Mouse (Mus musculus) midbrain, embryonic 15.5 days (tissue): ENCODE measurements at regions not wholly inside any gene's neighbourhood (a gene's known extent, or its start where the extent isn't known, plus 50 kb on each side); places are given as distances from the start of the nearest gene placed in this dataset.

Source experiments
- ATAC-seq: fragments of 200-750 bp; cut with Nextera tagmentation; replicated peaks from 2 replicates; pipeline ENCODE4 v1.8.0; 2017; ENCODE audit warnings: moderate TSS enrichment
- H3K27ac ChIP-seq: fragments of 300-500 bp; sonication (generic); 2 replicates; pipeline ENCODE4 v1.5.1; 2015; ENCODE audit warnings: mild to moderate bottlenecking, inconsistent platforms
- H3K27me3 ChIP-seq: fragments of 300-500 bp; sonication (generic); replicated peaks from 2 replicates; pipeline ENCODE4 v1.6.1; 2015; ENCODE audit warnings: inconsistent platforms
- H3K36me3 ChIP-seq: fragments of 300-500 bp; sonication (generic); replicated peaks from 2 replicates; pipeline ENCODE4 v1.6.1; 2015; ENCODE audit warnings: inconsistent platforms
- H3K4me1 ChIP-seq: fragments of 300-500 bp; sonication (generic); 2 replicates; pipeline ENCODE4 v1.6.1; 2015; ENCODE audit warnings: inconsistent platforms
- H3K4me2 ChIP-seq: fragments of 300-500 bp; sonication (generic); 2 replicates; pipeline ENCODE4 v1.6.1; 2015; ENCODE audit warnings: inconsistent platforms, mild to moderate bottlenecking, moderate library complexity
- H3K4me3 ChIP-seq: fragments of 300-500 bp; sonication (generic); 2 replicates; pipeline ENCODE4 v1.5.1; 2015; ENCODE audit warnings: mild to moderate bottlenecking, inconsistent platforms
- H3K9ac ChIP-seq: fragments of 300-500 bp; sonication (generic); 2 replicates; pipeline ENCODE4 v1.6.1; 2015; ENCODE audit warnings: mild to moderate bottlenecking, inconsistent platforms
- H3K9me3 ChIP-seq: fragments of 300-500 bp; sonication (generic); 2 replicates; pipeline ENCODE4 v1.6.1; 2016; ENCODE audit warnings: inconsistent platforms
- WGBS: fragments of 180-500 bp; shearing (Covaris S2); methylation state at CpG from one replicate; pipeline ENCODE4 v1.1.7; 2015; ENCODE audit warnings: mixed read lengths; 5-methylcytosine and 5-hydroxymethylcytosine counted together

DNA sequence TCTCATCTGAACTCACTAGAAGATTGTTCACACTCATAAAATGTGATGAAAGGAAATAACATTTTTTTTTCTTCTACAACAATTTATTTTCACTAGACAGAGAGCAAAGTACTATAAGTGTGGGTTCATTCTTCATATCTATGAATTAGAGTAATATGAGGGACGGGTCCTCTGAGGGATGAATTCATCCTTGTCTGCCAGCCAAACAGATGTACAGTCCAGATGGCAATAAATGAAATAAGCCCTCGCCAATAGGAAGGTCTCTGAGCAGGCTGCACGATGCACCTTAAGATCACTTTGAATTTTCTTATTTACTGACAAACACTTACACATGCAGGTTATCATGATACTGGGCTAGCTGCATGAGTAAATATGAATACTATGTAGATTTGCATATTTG lies 886.2 kb upstream of the Cdh10 start:
- ATAC-seq: no peak; the same call in 1 of the 2 replicates
- Histone ChIP-seq H3K4me1 (no peaks in the 10 kb centered on the region), H3K4me2 (no peak overlapping the region), H3K9ac (no peak overlapping the region), H3K27ac (no peak overlapping the region), H3K4me3 (no peak overlapping the region), H3K27me3 (no peaks in the 10 kb centered on the region), H3K9me3 (no peaks in the 10 kb centered on the region), H3K36me3 (no peaks in the 10 kb centered on the region)
- WGBS: 59% methylated on average over 3 of the region's 3 CpGs

DNA sequence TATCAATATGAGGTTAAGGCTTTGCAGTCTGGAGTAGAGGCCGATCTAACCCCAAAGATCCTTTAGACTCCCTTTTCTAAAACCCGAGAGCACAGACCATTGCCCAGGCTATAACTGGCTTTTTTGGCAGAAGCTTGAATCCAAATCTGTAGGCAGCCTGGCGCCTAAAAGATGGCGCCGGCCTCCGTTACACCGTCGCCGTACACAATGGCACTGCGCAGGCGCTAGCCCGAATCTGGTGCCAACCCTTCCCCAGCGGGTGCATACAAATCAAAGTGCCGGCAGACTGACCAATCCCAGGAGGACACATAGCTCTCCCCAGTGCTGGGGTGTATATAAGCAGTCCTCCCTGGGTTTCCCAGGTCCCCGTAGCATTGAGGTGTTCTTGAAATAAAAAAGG lies 884.9 kb upstream of the Cdh10 start:
- no peak overlapping the region for H3K27ac ChIP-seq
- H3K9ac ChIP-seq: no peak overlapping the region
- no peaks in the 10 kb centered on the region for H3K4me1 ChIP-seq
- no peak for ATAC-seq
- no peaks in the 10 kb centered on the region for H3K9me3 ChIP-seq
- H3K4me2 ChIP-seq: no peak overlapping the region
- WGBS: 96% methylated on average over 15 of the region's 15 CpGs
- no peaks in the 10 kb centered on the region for H3K27me3 ChIP-seq
- H3K36me3 ChIP-seq: no peaks in the 10 kb centered on the region
- no peak overlapping the region for H3K4me3 ChIP-seq

DNA sequence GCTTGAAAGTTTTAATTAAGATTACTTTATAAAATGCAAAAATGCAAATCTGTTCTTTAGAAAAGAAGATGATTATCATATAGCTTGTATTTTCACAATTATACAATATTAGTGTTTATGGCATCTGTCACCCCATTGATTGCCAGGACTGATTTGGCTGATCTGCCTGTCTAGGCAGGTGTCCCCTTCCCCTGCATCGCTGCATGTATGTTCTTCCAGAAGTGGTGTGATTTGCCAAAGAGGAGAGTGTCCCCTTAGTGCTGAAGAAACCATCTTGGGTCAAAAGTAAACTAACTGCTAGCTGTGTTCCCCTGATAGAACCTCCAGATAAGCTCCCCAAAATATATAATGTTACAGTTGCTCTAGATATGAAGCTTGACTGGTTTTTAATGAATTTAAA lies 883.3 kb upstream of the Cdh10 start:
- 83% methylated on average over 1 of the region's 1 CpGs for WGBS
- no peaks in the 10 kb centered on the region for H3K4me1 ChIP-seq
- H3K4me3 ChIP-seq: no peak overlapping the region

DNA sequence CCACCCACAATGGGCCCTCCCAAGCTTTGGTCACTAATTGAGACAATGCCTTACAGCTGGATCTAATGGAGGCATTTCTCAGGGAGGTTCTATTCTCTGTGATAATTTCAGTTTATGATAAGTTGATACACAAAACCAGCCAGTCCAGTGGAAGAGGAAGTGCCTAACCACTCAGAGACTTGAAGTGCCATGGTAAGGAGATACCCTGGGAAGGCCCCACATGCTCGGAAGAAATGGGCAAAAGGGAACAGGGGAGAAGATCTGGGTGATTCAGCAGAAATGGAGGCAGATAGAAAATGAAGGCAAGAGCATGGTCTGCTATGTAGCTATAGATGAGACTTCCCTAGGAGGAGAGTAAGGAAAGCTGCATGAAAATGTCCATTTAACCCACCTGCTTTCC lies 856.0 kb upstream of the Cdh10 start:
- H3K36me3 ChIP-seq: no peaks in the 10 kb centered on the region
- ATAC-seq: no peak
- no peak overlapping the region for H3K4me2 ChIP-seq
- no peaks in the 10 kb centered on the region for H3K27me3 ChIP-seq
- H3K4me1 ChIP-seq: no peaks in the 10 kb centered on the region
- WGBS: 70% methylated on average over 1 of the region's 1 CpGs
- H3K9me3 ChIP-seq: no peaks in the 10 kb centered on the region
- no peak overlapping the region for H3K27ac ChIP-seq
- no peak overlapping the region for H3K4me3 ChIP-seq
- no peak overlapping the region for H3K9ac ChIP-seq

More for the DNA sequence above, 883.3 kb upstream of the Cdh10 start:
- no peaks in the 10 kb centered on the region for H3K9me3 ChIP-seq
- H3K27me3 ChIP-seq: no peaks in the 10 kb centered on the region
- no peak overlapping the region for H3K27ac ChIP-seq
- no peak overlapping the region for H3K4me2 ChIP-seq
- no peak for ATAC-seq
- H3K9ac ChIP-seq: no peak overlapping the region
- H3K36me3 ChIP-seq: no peaks in the 10 kb centered on the region

DNA sequence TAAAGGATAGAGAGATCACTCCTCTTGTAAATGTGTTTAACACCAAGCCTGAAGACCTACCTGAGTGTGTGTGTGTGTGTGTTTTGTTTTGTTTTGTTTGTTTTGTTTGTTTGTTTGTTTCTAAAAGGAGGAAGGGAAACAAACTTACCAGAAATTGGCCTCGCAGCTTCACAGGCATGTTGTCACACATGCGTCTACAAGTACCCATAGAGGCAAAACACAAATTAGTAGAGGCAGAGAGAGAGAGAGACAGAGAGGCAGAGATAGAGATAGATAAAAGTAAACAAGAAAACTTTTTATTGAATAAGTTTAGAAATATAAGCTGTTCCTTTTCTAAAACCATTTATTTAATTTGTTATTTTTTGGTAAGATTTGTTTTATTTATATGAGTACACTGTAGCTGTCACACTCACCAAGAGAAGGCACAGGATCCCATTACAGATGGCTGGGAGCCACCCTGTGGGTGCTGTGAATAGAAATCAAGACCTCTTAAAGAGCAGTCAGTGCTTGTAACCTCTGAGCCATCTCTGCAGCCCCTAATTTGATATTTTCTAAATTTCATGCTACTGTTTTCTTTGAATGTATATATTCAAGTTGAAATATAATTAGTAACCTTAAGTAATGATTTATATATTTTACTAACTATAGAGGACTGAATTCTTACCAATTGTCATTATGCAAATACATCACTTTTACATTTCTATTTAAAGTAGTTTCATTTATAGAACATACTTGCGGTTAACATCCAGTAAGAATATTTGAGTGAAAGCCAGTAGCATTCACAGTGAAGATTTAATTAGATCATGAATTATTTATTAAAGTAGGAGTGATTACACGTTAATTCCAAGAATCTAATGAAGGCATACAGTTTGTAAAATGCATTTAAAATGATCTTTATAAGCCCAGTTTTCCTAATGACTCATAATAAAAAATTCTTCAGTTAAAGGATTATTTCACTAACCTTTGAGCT lies 855.2 kb upstream of the Cdh10 start:
- no peaks in the 10 kb centered on the region for H3K4me1 ChIP-seq
- no peak overlapping the region for H3K4me3 ChIP-seq
- no peak overlapping the region for H3K9ac ChIP-seq
- H3K27me3 ChIP-seq: no peaks in the 10 kb centered on the region
- H3K36me3 ChIP-seq: no peaks in the 10 kb centered on the region
- H3K9me3 ChIP-seq: no peaks in the 10 kb centered on the region
- ATAC-seq: no peak
- WGBS: 59% methylated on average over 4 of the region's 4 CpGs
- no peak overlapping the region for H3K27ac ChIP-seq
- no peak overlapping the region for H3K4me2 ChIP-seq

DNA sequence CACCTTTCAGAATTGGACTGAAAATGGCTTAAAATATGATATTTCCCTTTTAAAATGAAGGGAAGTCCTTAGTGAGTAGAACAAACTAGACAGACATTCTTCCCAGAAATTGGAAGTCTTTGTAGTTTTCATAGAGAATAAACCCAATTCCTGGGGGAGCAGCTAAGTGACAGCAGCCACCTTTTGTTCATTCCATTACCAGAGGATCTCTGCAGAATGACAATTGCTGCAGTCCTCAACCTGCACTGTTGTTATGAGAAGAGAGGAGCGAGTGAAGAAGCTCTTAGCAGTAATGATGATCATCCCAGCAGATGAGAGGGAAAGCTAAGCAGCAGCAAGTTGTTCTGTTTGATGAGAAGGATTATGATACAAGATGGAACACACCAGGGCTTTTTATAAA lies 831.0 kb upstream of the Cdh10 start:
- WGBS: 34% methylated on average over 1 of the region's 1 CpGs
- H3K9ac ChIP-seq: no peak overlapping the region
- H3K27me3 ChIP-seq: no peaks in the 10 kb centered on the region
- H3K4me2 ChIP-seq: no peak overlapping the region
- peak; percentile 70; the same call in 1 of the 2 replicates for ATAC-seq
- H3K36me3 ChIP-seq: no peaks in the 10 kb centered on the region
- no peak overlapping the region for H3K4me3 ChIP-seq
- no peak overlapping the region for H3K27ac ChIP-seq
- no peaks in the 10 kb centered on the region for H3K9me3 ChIP-seq
- no peaks in the 10 kb centered on the region for H3K4me1 ChIP-seq

DNA sequence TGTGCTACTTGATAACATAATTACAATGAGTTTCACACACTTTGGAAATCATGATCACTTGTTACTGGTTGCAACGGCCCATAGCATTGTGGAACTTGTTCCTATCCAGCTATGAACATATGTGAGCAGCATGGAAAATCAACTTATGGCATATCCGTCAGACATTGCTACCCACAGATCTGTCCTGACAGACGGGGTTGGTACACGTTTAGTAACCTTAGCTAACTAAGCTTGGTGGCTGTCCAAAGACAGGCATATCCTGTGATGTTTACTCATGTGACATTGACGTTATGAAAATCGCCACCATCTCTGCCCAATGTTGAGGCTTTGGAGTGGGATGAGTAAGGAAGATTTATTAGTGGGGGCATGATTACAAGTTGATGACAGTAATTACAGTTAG lies 786.1 kb upstream of the Cdh10 start:
- Histone ChIP-seq H3K4me3 (no peak overlapping the region), H3K27me3 (no peaks in the 10 kb centered on the region)
- ATAC-seq: no peak

DNA sequence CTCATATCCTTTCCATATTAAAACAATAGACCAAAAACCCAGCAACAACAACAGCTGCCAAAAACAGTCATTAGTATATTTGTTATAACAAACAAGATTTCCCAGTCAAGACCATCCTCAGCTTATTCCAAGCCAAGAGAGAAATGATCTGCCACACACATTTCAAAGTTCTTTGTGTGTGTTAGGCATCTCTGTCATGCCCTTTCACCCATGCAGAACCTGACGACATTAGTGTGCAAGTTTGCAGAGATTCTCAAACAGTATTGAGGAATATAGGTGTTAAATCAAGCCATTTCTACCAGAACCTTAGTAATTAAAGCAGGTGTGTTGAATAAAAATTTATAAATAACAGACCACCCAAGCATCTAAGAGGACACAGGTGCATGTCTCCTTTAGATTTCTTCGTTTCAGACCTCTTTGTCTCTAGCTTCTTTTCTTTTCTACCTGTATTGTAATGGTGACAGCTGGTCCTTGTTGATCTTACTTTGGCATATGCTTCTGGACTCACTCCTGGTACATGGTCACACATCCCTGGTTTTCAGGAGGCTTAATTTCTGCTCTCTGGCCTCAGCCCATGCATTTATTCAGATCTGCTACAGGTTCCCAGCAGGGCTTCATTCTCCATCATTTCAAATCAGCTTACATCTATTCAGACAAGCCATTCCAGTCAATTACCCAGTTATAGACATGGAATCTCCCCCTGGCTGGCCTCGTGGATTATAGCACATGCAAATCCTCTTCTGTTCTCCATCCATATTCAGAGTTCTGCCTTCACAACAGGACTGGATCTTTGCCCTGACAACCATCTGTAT lies 766.3 kb upstream of the Cdh10 start:
- no peak overlapping the region for H3K4me2 ChIP-seq
- no peaks in the 10 kb centered on the region for H3K27me3 ChIP-seq
- no peaks in the 10 kb centered on the region; the same call in 1 of the 2 replicates for H3K4me1 ChIP-seq
- WGBS: 17% methylated on average over 3 of the region's 3 CpGs
- H3K9me3 ChIP-seq: no peaks in the 10 kb centered on the region
- no peaks in the 10 kb centered on the region for H3K36me3 ChIP-seq
- H3K4me3 ChIP-seq: no peak overlapping the region
- no peak overlapping the region for H3K27ac ChIP-seq
- H3K9ac ChIP-seq: no peak overlapping the region
- ATAC-seq: peak; percentile 93

More for the DNA sequence above, 786.1 kb upstream of the Cdh10 start:
- H3K36me3 ChIP-seq: no peaks in the 10 kb centered on the region
- H3K4me2 ChIP-seq: no peak overlapping the region
- H3K9ac ChIP-seq: no peak overlapping the region
- WGBS: 89% methylated on average over 6 of the region's 6 CpGs
- H3K4me1 ChIP-seq: no peaks in the 10 kb centered on the region
- no peak overlapping the region for H3K27ac ChIP-seq
- no peaks in the 10 kb centered on the region for H3K9me3 ChIP-seq

DNA sequence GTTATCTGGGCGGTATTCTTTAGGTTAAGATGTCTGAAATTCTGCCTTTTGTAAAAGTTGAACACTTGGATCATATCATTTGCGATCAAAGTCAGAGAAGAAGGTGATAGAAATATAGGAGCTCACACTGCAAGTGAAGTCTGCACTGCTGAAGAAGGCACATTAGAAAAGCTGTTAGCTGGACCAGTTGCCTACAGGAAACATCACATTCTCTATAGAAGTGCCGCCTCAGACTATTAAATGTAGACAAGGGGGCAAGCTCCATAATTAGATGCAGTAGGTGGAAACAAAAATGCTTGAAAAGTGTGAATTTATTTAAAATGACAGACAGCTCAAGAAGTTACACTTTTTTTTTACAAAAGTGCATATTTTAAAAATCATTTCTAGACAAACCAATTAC lies 753.2 kb upstream of the Cdh10 start:
- H3K9me3 ChIP-seq: no peaks in the 10 kb centered on the region
- H3K36me3 ChIP-seq: no peaks in the 10 kb centered on the region
- H3K4me2 ChIP-seq: no peak overlapping the region
- H3K4me1 ChIP-seq: no peaks in the 10 kb centered on the region
- no peak for ATAC-seq
- H3K27me3 ChIP-seq: no peaks in the 10 kb centered on the region
- no peak overlapping the region for H3K27ac ChIP-seq
- no peak overlapping the region for H3K4me3 ChIP-seq
- 84% methylated on average over 3 of the region's 3 CpGs for WGBS
- H3K9ac ChIP-seq: no peak overlapping the region

DNA sequence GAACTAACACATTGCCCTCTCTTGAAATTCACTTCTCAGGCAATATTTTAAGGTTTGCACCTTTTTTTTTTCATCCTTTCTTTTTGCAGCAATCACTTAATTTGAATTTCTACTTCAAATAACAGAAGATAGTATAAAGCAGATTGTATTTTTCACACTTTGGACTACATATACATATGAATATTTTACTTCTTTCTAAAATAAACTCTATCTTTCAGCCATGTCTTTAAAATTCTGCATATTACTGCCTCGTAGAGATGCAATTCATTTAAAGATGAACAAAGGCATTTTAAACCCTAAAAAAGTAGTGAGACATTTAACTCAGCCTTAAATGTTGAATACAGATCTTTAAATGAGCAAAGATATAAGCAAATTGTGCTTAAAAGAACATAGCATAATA lies 739.1 kb upstream of the Cdh10 start:
- ATAC-seq: no peak
- WGBS: 66% methylated on average over 1 of the region's 1 CpGs
- Histone ChIP-seq H3K4me3 (no peak overlapping the region), H3K9ac (no peak overlapping the region), H3K4me2 (no peak overlapping the region), H3K36me3 (no peaks in the 10 kb centered on the region), H3K27ac (no peak overlapping the region), H3K27me3 (no peaks in the 10 kb centered on the region), H3K4me1 (no peaks in the 10 kb centered on the region), H3K9me3 (no peaks in the 10 kb centered on the region)
